Mouse (Mus musculus): Measurements from ENCODE around the gene Pxt1. TPM values are rescaled to one million over a fixed set of nuclear protein-coding genes. Genes with fewer than 3 reads are reported as not detected.

Gene Pxt1
- polyA plus RNA-seq, 1 experiment from 2014 or later = 0.15 TPM

DNA sequence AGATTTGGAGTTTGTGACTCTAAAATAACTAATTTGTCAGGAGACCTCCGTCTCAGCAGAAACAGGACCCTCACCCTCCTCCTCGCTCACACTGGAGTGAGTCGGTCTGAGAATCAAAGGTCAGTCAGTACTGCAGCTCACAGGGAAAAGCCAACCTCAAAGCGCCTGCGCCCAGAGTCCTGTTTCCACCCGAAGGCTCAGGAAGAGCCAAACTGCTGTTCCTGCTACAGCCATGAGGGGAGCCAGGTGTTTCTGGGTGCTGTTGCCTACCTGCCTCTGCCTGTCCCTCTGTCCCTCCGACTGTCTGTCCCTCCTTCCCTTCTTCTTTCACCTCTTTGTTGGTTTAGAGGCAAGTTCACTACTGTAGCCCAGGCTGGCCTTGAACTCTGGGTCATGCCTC lies 33.5 kb downstream of the Pxt1 start:
- peaks cover 8% of the 10 kb centered on the region for H3K4me1 ChIP-seq (replicated peaks; ENCODE audit: control insufficient read depth, insufficient read depth, low read length)
- WGBS = 30% methylated on average over 7 of the region's 7 CpGs
- H3K27me3 ChIP-seq (ENCODE audit: control insufficient read depth, insufficient read depth, low read depth, low read length) = peaks cover 5% of the 10 kb centered on the region; the same call in 1 of the 2 replicates
- H3K27ac ChIP-seq (ENCODE audit: low read length) = no peak overlapping the region
- no peak overlapping the region for H3K4me3 ChIP-seq (ENCODE audit: low read length)
- no peaks in the 10 kb centered on the region for H3K36me3 ChIP-seq (ENCODE audit: control insufficient read depth, insufficient read depth, low read length)
- ATAC-seq (ENCODE audit: low read depth) = no peak
- no peak overlapping the region; the same call in 1 of the 2 replicates for H3K4me2 ChIP-seq (ENCODE audit: low read depth, low read length)
- H3K9me3 ChIP-seq (ENCODE audit: control insufficient read depth, low read length) = no peaks in the 10 kb centered on the region
- H3K9ac ChIP-seq (ENCODE audit: low read length) = no peak overlapping the region

DNA sequence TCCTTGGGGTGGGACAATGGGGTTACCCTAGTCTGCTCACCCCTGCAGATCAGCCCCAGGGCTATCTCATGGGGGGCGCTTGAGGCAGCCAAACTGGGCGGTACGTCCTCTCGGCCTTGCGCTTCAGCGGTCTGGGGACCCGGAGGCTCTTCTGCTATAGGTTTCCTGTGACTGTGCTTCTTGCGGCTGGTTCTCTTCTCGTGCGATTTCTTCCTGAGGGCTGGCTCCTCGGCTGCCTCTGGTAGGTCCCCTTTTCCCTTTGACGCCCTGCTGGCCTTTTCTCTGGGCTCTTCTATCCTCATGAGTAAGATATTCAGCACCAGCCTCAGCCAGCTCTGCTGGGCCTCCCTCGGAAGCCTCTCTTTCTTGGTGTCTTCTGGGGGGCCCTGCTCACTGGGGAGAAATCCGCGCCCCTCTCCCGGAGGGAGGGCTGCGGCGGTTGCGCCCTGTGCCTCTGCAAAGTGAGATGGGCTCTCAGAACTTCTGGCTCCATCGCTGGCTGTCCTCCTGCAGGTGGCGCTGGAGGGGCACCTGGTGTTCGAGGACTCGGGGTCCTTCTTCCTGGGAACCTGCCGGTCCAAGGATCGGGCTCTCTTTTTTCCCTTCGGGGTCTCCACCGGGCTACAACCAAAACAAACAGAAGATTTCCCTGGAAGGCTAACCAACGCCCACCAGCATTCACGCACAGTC lies 34.2 kb downstream of the Pxt1 start:
- Histone ChIP-seq H3K9ac (ENCODE audit: low read length) (peak overlapping the region; percentile 48), H3K4me2 (ENCODE audit: low read depth, low read length) (peak overlapping the region; percentile 58)

DNA sequence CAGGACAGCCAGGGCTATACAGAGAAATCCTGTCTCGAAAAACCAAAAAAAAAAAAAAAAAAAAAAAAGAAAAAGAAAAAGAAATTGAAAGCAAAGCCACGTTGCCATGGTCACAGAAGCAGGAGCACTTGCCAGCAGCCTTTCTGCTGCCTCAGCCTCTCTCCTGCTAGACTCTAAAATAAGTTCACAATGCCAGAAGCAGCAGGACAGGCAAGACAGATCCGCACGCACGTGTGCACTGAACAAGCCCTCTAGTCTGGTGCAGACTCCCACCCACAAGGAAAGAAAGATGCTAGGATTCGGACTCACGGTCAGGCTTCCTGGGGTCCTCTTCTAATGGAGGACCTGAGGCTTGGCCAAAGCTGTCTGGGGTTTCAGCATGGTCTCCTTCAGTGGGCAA lies 35.7 kb downstream of the Pxt1 start:
- Histone ChIP-seq H3K4me2 (ENCODE audit: low read depth, low read length) (no peak overlapping the region), H3K27ac (ENCODE audit: low read length) (no peak overlapping the region), H3K27me3 (ENCODE audit: control insufficient read depth, insufficient read depth, low read depth, low read length) (peaks cover 5% of the 10 kb centered on the region; the same call in 1 of the 2 replicates), H3K4me1 (replicated peaks; ENCODE audit: control insufficient read depth, insufficient read depth, low read length) (peaks cover 8% of the 10 kb centered on the region), H3K36me3 (ENCODE audit: control insufficient read depth, insufficient read depth, low read length) (no peaks in the 10 kb centered on the region), H3K9me3 (ENCODE audit: control insufficient read depth, low read length) (no peaks in the 10 kb centered on the region), H3K4me3 (ENCODE audit: low read length) (no peak overlapping the region), H3K9ac (ENCODE audit: low read length) (no peak overlapping the region)
- no peak for ATAC-seq (ENCODE audit: low read depth)
- 66% methylated on average over 7 of the region's 7 CpGs for WGBS

More for the DNA sequence above, 34.2 kb downstream of the Pxt1 start:
- 5% methylated on average over 29 of the region's 29 CpGs for WGBS
- no peak overlapping the region for H3K27ac ChIP-seq (ENCODE audit: low read length)
- H3K4me1 ChIP-seq (replicated peaks; ENCODE audit: control insufficient read depth, insufficient read depth, low read length) = peaks cover 8% of the 10 kb centered on the region
- peaks cover 5% of the 10 kb centered on the region; the same call in 1 of the 2 replicates for H3K27me3 ChIP-seq (ENCODE audit: control insufficient read depth, insufficient read depth, low read depth, low read length)
- H3K4me3 ChIP-seq (ENCODE audit: low read length) = peak overlapping the region; percentile 38
- H3K36me3 ChIP-seq (ENCODE audit: control insufficient read depth, insufficient read depth, low read length) = no peaks in the 10 kb centered on the region
- H3K9me3 ChIP-seq (ENCODE audit: control insufficient read depth, low read length) = no peaks in the 10 kb centered on the region
- 0 out of 2 replicates have a peak, but pooled peaks have one; percentile 15 for ATAC-seq (ENCODE audit: low read depth)

DNA sequence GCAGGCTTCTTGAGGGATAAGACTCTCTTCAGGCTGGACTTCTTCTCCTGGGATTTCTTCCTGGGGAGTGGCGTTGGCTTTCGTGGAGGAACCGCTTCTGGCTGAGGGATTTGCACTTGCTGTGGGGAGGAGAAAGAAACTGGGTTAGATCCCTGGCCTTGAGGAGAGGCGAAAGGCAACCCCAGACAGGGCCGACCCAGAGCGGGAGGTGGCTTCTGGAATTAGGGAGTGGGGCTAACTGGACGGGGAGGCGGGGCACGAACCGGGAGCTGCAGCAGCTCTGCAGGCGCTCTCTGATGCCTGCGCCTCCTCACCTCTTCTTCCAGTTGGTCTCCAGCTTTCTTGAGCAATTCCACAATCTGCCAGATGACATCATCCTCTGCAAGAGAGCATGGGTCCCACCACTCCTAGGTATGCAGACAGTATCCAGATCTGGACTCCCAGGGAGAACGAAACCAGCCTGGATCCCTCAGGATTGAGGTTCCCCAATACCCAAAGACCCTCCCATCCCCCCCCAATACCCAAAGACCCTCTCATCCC lies 38.2 kb downstream of the Pxt1 start:
- no peak overlapping the region for H3K9ac ChIP-seq (ENCODE audit: low read length)
- H3K4me2 ChIP-seq (ENCODE audit: low read depth, low read length) = no peak overlapping the region
- H3K4me1 ChIP-seq (replicated peaks; ENCODE audit: control insufficient read depth, insufficient read depth, low read length) = peaks cover 8% of the 10 kb centered on the region
- 71% methylated on average over 13 of the region's 13 CpGs for WGBS
- no peaks in the 10 kb centered on the region for H3K9me3 ChIP-seq (ENCODE audit: control insufficient read depth, low read length)
- H3K36me3 ChIP-seq (ENCODE audit: control insufficient read depth, insufficient read depth, low read length) = no peaks in the 10 kb centered on the region
- H3K4me3 ChIP-seq (ENCODE audit: low read length) = no peak overlapping the region
- no peak overlapping the region for H3K27ac ChIP-seq (ENCODE audit: low read length)
- H3K27me3 ChIP-seq (ENCODE audit: control insufficient read depth, insufficient read depth, low read depth, low read length) = peaks cover 5% of the 10 kb centered on the region; the same call in 1 of the 2 replicates
- ATAC-seq (ENCODE audit: low read depth) = no peak

DNA sequence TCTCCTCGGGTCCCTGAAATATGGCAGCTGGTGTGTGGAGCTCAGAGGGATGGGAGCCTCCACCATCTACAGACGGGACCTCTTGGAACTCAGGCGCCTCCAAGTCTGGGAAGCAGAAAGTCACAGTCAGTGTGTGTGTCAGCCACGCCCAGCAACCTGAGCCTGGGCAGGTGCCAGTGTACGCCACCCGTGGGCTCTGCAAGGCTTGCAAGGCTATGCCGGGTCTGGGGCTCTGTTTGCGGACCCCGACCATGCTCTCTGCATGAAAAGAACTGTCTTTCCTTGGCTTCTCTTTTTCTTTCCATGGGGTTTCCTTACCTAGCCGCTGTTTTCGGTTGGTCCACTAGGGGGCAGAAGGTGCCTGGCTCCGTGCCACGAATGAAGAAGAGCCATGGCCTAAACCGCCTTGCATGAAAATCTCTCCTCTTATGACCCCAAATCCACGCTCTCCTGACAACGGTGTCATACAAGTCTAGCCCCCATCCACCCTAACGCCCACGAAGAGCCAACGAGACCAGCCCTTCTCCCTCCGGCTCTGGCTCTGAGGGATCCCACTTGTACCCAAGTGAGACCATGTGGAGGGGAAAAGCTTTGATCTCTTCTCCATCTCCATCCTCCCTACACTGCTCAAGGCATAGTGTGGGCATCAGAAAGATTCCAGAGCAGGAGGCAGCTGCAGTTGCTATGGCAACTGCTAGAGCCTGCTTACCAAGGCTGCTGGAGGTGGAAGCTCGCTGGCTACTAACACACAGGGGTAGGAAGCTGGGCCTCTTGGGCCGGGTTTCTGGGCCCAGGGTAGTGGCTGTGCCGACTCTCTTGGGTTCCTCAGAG lies 38.9 kb downstream of the Pxt1 start:
- H3K27me3 ChIP-seq (ENCODE audit: control insufficient read depth, insufficient read depth, low read depth, low read length) = peaks cover 5% of the 10 kb centered on the region; the same call in 1 of the 2 replicates
- no peak overlapping the region for H3K9ac ChIP-seq (ENCODE audit: low read length)
- H3K4me2 ChIP-seq (ENCODE audit: low read depth, low read length) = no peak overlapping the region
- no peaks in the 10 kb centered on the region for H3K36me3 ChIP-seq (ENCODE audit: control insufficient read depth, insufficient read depth, low read length)
- no peak overlapping the region for H3K4me3 ChIP-seq (ENCODE audit: low read length)
- 26% methylated on average over 23 of the region's 23 CpGs for WGBS
- peaks cover 7% of the 10 kb centered on the region for H3K4me1 ChIP-seq (replicated peaks; ENCODE audit: control insufficient read depth, insufficient read depth, low read length)
- H3K9me3 ChIP-seq (ENCODE audit: control insufficient read depth, low read length) = no peaks in the 10 kb centered on the region
- H3K27ac ChIP-seq (ENCODE audit: low read length) = no peak overlapping the region
- ATAC-seq (ENCODE audit: low read depth) = peak; percentile 41; the same call in 1 of the 2 replicates

DNA sequence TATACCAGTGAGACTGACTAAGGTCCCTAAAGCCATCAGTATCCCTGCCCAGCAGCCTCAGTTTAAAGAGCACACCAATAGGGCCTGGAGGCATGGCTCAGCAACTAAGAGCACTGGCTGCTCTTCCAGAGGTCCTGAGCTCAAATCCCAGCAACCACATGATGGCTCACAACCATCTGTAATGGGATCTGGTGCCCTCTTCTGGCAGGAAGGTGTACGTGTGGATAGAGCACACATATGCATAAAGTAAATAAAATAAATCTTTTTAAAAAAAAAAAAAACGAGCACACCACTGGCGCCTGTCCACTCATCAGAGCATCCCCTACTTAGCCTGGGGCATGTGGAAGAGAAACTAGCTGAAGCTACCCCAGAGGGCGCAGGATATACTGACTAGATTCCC lies 42.1 kb downstream of the Pxt1 start:
- Histone ChIP-seq H3K9ac (ENCODE audit: low read length) (no peak overlapping the region), H3K4me3 (ENCODE audit: low read length) (no peak overlapping the region), H3K27ac (ENCODE audit: low read length) (no peak overlapping the region), H3K4me1 (replicated peaks; ENCODE audit: control insufficient read depth, insufficient read depth, low read length) (no peaks in the 10 kb centered on the region), H3K27me3 (ENCODE audit: control insufficient read depth, insufficient read depth, low read depth, low read length) (no peaks in the 10 kb centered on the region), H3K9me3 (ENCODE audit: control insufficient read depth, low read length) (no peaks in the 10 kb centered on the region), H3K36me3 (ENCODE audit: control insufficient read depth, insufficient read depth, low read length) (no peaks in the 10 kb centered on the region), H3K4me2 (ENCODE audit: low read depth, low read length) (no peak overlapping the region)
- ATAC-seq (ENCODE audit: low read depth) = no peak
- WGBS = 62% methylated on average over 4 of the region's 4 CpGs

DNA sequence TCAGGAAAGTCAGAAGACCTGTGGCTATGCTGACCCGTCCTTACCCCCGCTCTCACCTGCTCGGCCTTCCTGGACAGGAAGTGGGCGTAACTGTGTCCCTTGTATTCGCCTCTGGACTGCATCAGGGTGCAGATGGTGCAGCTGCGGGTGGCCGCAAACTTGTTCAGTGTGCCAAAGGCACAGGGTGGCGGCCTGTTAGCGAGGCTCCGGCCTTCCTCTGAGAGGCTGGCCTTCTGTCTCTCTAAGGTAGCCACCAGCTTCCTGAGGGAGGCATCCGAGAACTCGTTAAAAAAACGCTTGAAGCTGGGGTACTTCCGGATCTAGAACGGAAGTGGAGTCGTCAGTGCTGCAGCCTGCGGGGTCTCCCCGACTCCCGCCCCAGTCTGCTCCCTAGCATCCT lies 44.2 kb downstream of the Pxt1 start:
- WGBS = 65% methylated on average over 19 of the region's 19 CpGs
- ATAC-seq (ENCODE audit: low read depth) = no peak
- Histone ChIP-seq H3K27me3 (ENCODE audit: control insufficient read depth, insufficient read depth, low read depth, low read length) (no peaks in the 10 kb centered on the region), H3K4me2 (ENCODE audit: low read depth, low read length) (no peak overlapping the region), H3K36me3 (ENCODE audit: control insufficient read depth, insufficient read depth, low read length) (no peaks in the 10 kb centered on the region), H3K9me3 (ENCODE audit: control insufficient read depth, low read length) (no peaks in the 10 kb centered on the region), H3K27ac (ENCODE audit: low read length) (no peak overlapping the region), H3K4me1 (replicated peaks; ENCODE audit: control insufficient read depth, insufficient read depth, low read length) (no peaks in the 10 kb centered on the region), H3K9ac (ENCODE audit: low read length) (no peak overlapping the region), H3K4me3 (ENCODE audit: low read length) (no peak overlapping the region)

DNA sequence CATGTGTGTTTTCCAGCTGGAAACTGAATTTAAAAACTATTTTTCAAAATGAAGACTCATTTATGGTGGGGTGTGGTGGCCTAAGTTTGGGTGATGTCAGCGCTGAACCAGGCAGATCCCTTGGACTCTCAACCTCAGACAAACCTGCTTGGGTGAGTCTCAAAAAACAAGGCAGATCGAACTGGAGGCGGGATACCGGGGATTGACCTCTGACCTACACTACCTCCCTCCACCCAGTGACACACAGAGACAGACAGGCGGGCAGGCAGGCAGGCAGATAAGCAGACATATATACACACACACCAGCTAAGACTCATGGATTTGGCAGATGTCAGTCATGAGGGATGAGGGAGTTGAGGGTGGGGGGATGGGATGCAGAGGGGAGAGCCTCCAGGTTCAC lies 45.4 kb downstream of the Pxt1 start:
- WGBS = 52% methylated on average over 5 of the region's 5 CpGs
- Histone ChIP-seq H3K9me3 (ENCODE audit: control insufficient read depth, low read length) (no peaks in the 10 kb centered on the region), H3K27ac (ENCODE audit: low read length) (no peak overlapping the region), H3K9ac (ENCODE audit: low read length) (no peak overlapping the region), H3K27me3 (ENCODE audit: control insufficient read depth, insufficient read depth, low read depth, low read length) (no peaks in the 10 kb centered on the region), H3K4me1 (replicated peaks; ENCODE audit: control insufficient read depth, insufficient read depth, low read length) (no peaks in the 10 kb centered on the region), H3K36me3 (ENCODE audit: control insufficient read depth, insufficient read depth, low read length) (no peaks in the 10 kb centered on the region), H3K4me2 (ENCODE audit: low read depth, low read length) (no peak overlapping the region), H3K4me3 (ENCODE audit: low read length) (no peak overlapping the region)
- no peak for ATAC-seq (ENCODE audit: low read depth)

DNA sequence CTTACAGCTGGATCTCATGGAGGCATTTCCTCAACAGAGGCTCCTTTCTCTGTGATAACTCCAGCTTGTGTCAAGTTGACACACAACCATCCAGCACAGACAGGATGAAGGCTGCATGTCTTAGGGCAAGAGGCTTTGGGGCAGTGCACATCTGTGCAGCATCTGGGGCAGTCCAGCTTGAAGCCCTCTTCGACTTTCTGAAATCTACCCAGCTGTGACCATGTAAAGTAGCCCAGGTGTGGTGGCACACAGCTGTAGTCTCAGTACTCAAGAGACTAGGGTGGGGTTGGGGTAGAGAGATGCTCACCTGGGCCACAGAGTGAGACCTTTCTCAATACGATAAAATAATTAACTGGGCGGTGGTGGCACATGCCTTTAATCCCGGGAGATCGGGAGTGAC lies 45.8 kb downstream of the Pxt1 start:
- Histone ChIP-seq H3K9ac (ENCODE audit: low read length) (no peak overlapping the region), H3K4me3 (ENCODE audit: low read length) (no peak overlapping the region), H3K4me1 (replicated peaks; ENCODE audit: control insufficient read depth, insufficient read depth, low read length) (no peaks in the 10 kb centered on the region), H3K27me3 (ENCODE audit: control insufficient read depth, insufficient read depth, low read depth, low read length) (no peaks in the 10 kb centered on the region), H3K36me3 (ENCODE audit: control insufficient read depth, insufficient read depth, low read length) (no peaks in the 10 kb centered on the region), H3K27ac (ENCODE audit: low read length) (no peak overlapping the region), H3K4me2 (ENCODE audit: low read depth, low read length) (no peak overlapping the region), H3K9me3 (ENCODE audit: control insufficient read depth, low read length) (no peaks in the 10 kb centered on the region)
- no peak for ATAC-seq (ENCODE audit: low read depth)
- 83% methylated on average over 5 of the region's 5 CpGs for WGBS

Measured in lung, embryonic 16.5 days (tissue).